ENCODE assay signal across 9 mouse cellular contexts in the genomic region with DNA sequence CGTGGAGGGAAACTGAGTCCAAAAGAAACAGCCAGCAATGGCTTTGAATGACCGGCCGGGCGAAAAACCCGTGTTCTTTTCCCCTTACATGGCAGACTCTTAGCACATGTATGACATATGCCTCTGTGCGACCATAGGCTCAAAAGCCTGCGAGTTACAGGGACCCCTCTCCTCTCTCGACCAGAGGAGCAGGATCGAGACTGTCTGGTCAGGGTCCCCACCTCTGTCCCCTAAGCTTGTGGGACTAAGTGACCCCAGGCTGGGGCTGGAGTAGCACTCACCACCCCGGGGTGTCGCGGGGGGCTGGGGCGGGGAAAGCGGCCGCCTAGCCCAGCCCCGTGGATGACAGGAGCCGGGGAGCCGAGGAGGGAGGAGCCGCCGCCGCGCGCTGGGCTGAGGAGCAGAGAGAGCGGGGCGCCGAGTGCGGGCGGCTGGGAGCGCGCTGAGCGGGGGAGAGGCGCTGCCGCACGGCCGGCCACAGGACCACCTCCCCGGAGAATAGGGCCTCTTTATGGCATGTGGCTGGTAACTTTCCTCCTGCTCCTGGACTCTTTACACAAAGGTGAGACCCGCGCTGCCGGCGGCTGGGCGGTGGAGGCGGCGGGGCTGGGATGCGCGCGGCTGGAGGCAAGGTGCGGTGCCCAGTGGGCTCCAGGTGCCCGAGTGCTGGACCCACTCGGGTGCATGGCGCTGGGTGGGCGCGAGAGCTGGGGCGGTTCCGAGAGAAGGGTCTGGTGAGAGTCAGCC. TPM values are rescaled to one million over a fixed set of nuclear protein-coding genes. Genes with fewer than 3 reads are reported as not detected.
DNase-seq lines count a peak whose midpoint lies in the region; ATAC-seq lines count a peak whose summit lies in the region.
"Had no signal": no experiment of that assay in that cellular context is flagged by ENCODE, and none has a peak within 500 bp of the region (broad histone marks: within the 10 kb centered on the region; RNA-seq: fewer than 3 reads in every experiment).

No protein-coding gene starts in this region.

- no peak overlapping the region for H3K27ac ChIP-seq in heart, embryonic 15.5 days
- H3K27ac ChIP-seq in embryonic facial prominence, embryonic 12.5 days, result no peak overlapping the region
- no peak overlapping the region for H3K27ac ChIP-seq in neural tube, embryonic 12.5 days

- WGBS in heart, embryonic 15.5 days, result 2% methylated on average over 51 of the region's 54 CpGs
- WGBS in embryonic facial prominence, embryonic 12.5 days, result 3% methylated on average over 50 of the region's 54 CpGs
- WGBS in neural tube, embryonic 12.5 days, result 2% methylated on average over 54 of the region's 54 CpGs

- H3K9me3 ChIP-seq in heart, embryonic 15.5 days (replicated peaks), result no peaks in the 10 kb centered on the region
- no peaks in the 10 kb centered on the region for H3K9me3 ChIP-seq in embryonic facial prominence, embryonic 12.5 days
- no peaks in the 10 kb centered on the region for H3K9me3 ChIP-seq in neural tube, embryonic 12.5 days

- H3K36me3 ChIP-seq in heart, embryonic 15.5 days, result no peaks in the 10 kb centered on the region
- no peaks in the 10 kb centered on the region for H3K36me3 ChIP-seq in embryonic facial prominence, embryonic 12.5 days
- H3K36me3 ChIP-seq in neural tube, embryonic 12.5 days, result no peaks in the 10 kb centered on the region
- H3K36me3 ChIP-seq: G1E had no signal

- no peak for ATAC-seq in heart, embryonic 15.5 days (replicated peaks; ENCODE audit: insufficient number of reproducible peaks, insufficient read depth, low FRiP score, low read depth)
- ATAC-seq in embryonic facial prominence, embryonic 12.5 days (ENCODE audit: insufficient number of reproducible peaks, insufficient read depth, low FRiP score, low TSS enrichment), result peak; percentile 28; the same call in 1 of the 2 replicates
- peak; percentile 21; the same call in 1 of the 2 replicates for ATAC-seq in neural tube, embryonic 12.5 days (ENCODE audit: low FRiP score, low read depth)
- ATAC-seq in erythroid progenitor cell, adult 5-6 weeks (replicated peaks; ENCODE audit: low FRiP score, poor library complexity, severe bottlenecking), result no peak

- H3K27me3 ChIP-seq in heart, embryonic 15.5 days, result peaks cover 67% of the 10 kb centered on the region
- H3K27me3 ChIP-seq in embryonic facial prominence, embryonic 12.5 days, result peaks cover 80% of the 10 kb centered on the region
- peaks cover 52% of the 10 kb centered on the region for H3K27me3 ChIP-seq in neural tube, embryonic 12.5 days (replicated peaks)

- peak overlapping the region; percentile 45 for H3K4me3 ChIP-seq in heart, embryonic 15.5 days
- peak overlapping the region; percentile 36 for H3K4me3 ChIP-seq in embryonic facial prominence, embryonic 12.5 days
- H3K4me3 ChIP-seq in neural tube, embryonic 12.5 days, result peak overlapping the region; percentile 43

- H3K4me2 ChIP-seq in heart, embryonic 15.5 days, result peak overlapping the region; percentile 70
- H3K4me2 ChIP-seq in embryonic facial prominence, embryonic 12.5 days (replicated peaks), result peak overlapping the region; percentile 73
- H3K4me2 ChIP-seq in neural tube, embryonic 12.5 days (replicated peaks), result peak overlapping the region; percentile 66

- peak overlapping the region; percentile 16; the same call in 1 of the 2 replicates for H3K9ac ChIP-seq in heart, embryonic 15.5 days
- peak overlapping the region; percentile 2 for H3K9ac ChIP-seq in embryonic facial prominence, embryonic 12.5 days
- peak overlapping the region; percentile 61 for H3K9ac ChIP-seq in neural tube, embryonic 12.5 days

- H3K4me1 ChIP-seq in heart, embryonic 15.5 days (replicated peaks), result peaks cover 16% of the 10 kb centered on the region
- peaks cover 10% of the 10 kb centered on the region for H3K4me1 ChIP-seq in embryonic facial prominence, embryonic 12.5 days
- peaks cover 35% of the 10 kb centered on the region for H3K4me1 ChIP-seq in neural tube, embryonic 12.5 days

- DNase-seq in heart, adult 8-10 months (ENCODE audit: low spot score), result no peak
- DNase-seq in R1 (ENCODE audit: low read depth, low spot score), result peak; percentile 41
- DNase-seq in layer of hippocampus, adult 9-11 months, result peak; percentile 37
- no peak for DNase-seq in ovary, adult 18-20 months (ENCODE audit: low spot score)

RNA-seq across cellular contexts. Expression of a gene that starts 3.7 kb away (rescaled TPM):
- 0.23 and 0.29 TPM in 2 replicates for polyA plus RNA-seq in heart, embryonic 15.5 days (2015; fragmentation: Nextera tagmentation; extraction: Ambion mirVana)
- total RNA-seq in heart, adult 8-10 months (2022), result not detected
- 0.87 and 1.2 TPM in 2 replicates for polyA plus RNA-seq in embryonic facial prominence, embryonic 12.5 days (2016; fragmentation: Nextera tagmentation; extraction: Ambion mirVana)
- polyA plus RNA-seq in neural tube, embryonic 12.5 days (2016; fragmentation: Nextera tagmentation; extraction: Ambion mirVana), result 6.4 and 6.5 TPM in 2 replicates
- not detected in 2 replicates for total RNA-seq in erythroid progenitor cell, adult 5-6 weeks (2015; ENCODE audit: low replicate concordance)
- not detected in 2 replicates for total RNA-seq in erythroid progenitor cell, adult 5-6 weeks (2017; ENCODE audit: low replicate concordance)
- polyA plus RNA-seq: G1E had no signal

RNA-seq across cellular contexts. Expression of a gene that starts 30.7 kb away (rescaled TPM):
- polyA plus RNA-seq in heart, embryonic 15.5 days (2015; fragmentation: Nextera tagmentation; extraction: Ambion mirVana), result 1.5 and 1.9 TPM in 2 replicates
- total RNA-seq in heart, adult 8-10 months (2022), result 1 to 10 TPM; 1.7 to 5.8 (median 3.9) TPM
- 2.9 and 3.8 TPM in 2 replicates for polyA plus RNA-seq in embryonic facial prominence, embryonic 12.5 days (2016; fragmentation: Nextera tagmentation; extraction: Ambion mirVana)
- polyA plus RNA-seq in neural tube, embryonic 12.5 days (2016; fragmentation: Nextera tagmentation; extraction: Ambion mirVana), result 1.8 and 2.2 TPM in 2 replicates
- 2.5 TPM in 1 of 2 replicates, not detected in the other for total RNA-seq in erythroid progenitor cell, adult 5-6 weeks (2015; ENCODE audit: low replicate concordance)
- total RNA-seq in erythroid progenitor cell, adult 5-6 weeks (2017; ENCODE audit: low replicate concordance), result not detected in 2 replicates
- polyA plus RNA-seq: G1E had no signal

Comparison
In these comparisons a context has a peak if more than half of its experiments do, and no peak if none do; other contexts are left out.
1. ATAC-seq: peak in embryonic facial prominence, embryonic 12.5 days (single experiment) and neural tube, embryonic 12.5 days (single experiment); none in heart, embryonic 15.5 days (single experiment) and erythroid progenitor cell, adult 5-6 weeks (single experiment).
2. H3K9ac ChIP-seq: peak in every context shown above with its lines; median percentile 61 in neural tube, embryonic 12.5 days; 16 in heart, embryonic 15.5 days; 2 in embryonic facial prominence, embryonic 12.5 days.
3. DNase-seq: peak in R1 (single experiment) and layer of hippocampus, adult 9-11 months (single experiment); none in heart, adult 8-10 months (single experiment) and ovary, adult 18-20 months (single experiment).
4. Peak in every context shown above with its lines, with median percentiles within 50 percentile points of each other: H3K4me2 ChIP-seq and H3K4me3 ChIP-seq.